Mouse (Mus musculus) left cerebral cortex, adult 11 months (tissue): ENCODE data around the gene Inpp5e.
"Not testable (repeated sequence)": the region's sequence is repeated elsewhere in the genome, so short reads cannot be mapped to it uniquely, and the experiment has no call there.

Experiments used
- DNase-seq: peaks from one replicate; pipeline ENCODE4 v3.0.0; 2022; ENCODE audit warnings: low spot score

Inpp5e gene

DNA sequence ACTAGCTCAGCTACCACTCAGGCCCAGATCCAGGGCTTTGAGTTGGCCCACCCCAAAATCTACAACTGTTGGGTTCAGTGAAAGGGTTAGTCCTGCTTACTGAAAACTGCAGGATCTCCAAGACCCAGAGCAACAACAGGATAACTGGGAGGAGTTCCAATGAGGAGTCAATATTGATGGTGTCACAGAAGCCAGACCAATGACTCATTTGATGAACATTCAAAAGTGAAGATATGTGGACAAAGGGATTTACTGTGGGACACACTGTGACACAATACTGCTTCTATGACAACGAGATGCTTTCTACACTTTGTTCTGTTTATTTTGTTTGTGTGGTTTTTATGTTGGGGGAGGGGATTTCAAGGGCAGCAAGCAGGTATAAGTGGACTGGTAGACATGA lies 9.1 kb upstream of the Inpp5e start:
- DNase-seq = no peak

DNA sequence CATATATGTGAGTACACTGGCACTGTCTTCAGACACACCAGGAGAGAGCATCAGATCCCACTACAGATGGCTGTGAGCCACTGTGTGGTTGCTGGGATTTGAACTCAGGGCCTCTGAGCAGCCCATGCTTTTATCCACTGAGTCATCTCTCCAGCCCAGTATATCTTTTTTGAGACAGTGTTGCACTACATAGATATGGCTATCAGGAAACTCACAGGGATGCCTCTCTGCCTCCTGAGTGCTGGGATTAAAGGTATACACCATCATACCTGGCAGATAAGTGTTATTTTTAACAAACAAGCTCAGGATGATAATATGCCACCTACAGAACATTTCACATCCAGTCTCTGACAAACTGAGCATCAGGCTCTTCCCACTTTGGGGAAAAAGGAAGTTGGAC lies 8.1 kb upstream of the Inpp5e start:
- DNase-seq = no peak

DNA sequence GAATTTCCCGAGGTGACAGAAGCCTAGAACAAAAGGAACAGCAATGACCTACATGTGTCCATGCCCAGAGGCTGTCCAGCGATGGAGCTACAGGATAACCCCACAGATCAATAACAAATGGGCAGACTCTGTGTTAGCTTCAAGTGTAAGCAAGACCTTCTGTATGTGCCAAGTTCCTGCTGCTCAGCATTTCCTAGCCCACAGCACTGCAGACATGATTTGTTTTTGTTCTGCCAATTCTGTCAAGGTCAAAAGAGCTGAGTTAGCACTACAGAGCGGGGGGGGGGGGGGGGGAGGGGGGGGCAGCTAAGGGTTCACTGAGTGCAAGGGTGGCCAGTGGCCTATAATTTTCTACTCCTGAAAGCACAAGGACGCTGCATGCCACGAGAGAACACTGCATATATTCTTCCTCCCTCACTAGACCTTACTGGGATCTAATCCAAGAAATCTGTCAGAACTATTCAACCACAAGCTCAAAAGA lies 2.0 kb upstream of the Inpp5e start:
- DNase-seq = no peak

DNA sequence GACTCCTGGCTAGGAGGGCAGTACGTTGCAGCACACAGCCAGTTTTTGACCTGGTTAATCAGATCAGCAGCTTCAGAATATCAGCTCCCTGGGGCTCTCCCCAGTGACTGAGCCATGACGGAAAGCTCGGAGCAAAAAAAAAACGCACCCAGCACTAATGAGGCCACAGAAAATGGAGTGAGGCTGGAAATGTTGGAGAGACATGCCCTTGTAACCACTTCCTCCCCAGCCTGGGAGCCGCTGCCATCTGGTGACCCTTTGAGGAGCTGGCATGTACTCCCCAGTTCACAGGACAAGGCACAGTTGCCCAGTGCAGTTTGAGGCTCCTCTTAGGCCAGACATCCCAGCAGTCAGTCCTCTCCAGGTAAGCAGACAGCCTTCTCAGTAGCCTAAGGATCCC lies 1.1 kb upstream of the Inpp5e start:
- no peak for DNase-seq

DNA sequence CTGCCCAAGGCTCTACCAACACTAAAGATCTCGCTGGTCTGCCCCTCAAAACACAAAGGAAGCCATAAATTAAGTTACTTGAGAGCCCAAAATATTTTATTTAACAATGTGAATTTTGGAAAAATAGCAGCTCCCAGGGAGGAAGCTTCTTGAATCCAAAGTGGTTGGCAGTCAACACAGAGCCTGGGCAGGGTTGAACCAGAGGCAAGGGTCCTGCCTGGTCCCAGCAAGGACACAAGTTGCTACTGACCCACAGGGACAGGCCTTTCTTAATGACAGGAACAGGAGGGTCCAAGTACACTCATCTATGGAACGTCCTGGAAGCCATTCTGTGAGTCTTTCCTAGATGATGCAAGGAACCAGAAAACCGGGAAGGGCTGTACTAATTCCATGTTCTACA lies 359 bp upstream of the Inpp5e start:
- DNase-seq = no peak

DNA sequence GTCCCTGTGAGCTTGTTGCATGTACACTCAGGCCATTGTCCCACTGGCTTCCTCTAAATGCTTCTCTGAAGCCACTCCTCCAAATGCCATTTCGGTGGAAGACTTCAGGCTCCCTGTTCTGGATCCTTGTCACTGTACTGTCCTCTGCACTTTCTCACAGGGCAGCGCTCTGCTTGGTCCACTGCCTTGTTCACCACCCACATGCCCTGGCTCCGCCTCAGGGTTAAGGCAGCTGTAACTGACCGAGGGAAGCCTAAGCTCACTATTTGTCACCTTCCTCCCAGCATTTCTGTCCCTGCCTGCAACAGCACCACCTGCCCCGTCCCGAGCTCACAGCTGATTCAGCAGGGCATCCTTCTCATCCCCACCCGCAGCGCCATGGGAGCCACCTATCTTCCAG lies 5.7 kb downstream of the Inpp5e start:
- no peak for DNase-seq

DNA sequence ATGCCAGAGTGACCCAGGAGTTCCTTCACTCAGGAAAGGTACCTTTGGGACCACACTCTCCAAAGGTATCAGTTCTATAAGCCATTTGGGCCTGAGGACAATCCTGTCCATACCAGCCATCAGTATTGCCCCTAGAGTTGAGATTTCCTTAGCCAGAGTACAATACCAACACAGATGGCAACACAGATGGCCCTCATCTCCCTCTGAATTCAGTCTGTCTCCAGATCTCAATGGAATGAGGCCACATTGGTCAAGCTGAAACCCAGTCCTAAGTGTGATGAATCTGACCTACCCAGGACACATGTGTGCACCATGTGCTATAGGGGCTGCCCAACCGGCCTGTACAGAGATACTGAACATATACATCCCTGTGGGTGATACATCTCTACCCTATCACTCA lies 6.7 kb downstream of the Inpp5e start:
- DNase-seq = no peak

DNA sequence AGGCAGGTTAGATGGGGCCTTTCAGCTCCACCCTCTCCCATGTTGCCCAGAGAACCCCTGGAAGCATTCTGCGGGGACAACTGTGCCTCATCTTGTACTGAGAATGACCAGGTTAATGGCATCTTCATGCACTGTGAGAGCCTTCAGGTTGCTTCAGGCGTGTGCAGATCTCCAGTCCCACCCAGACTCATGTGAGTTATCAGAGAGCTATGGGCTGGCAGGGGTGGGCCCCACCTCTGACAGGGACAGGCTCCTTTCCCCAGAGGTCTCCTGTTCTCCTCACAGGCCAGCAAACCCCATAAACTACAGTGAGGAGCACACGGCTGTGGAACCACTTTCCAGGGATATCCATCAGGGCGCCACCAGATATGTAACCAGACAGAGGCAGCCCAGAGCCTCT lies 8.0 kb downstream of the Inpp5e start:
- DNase-seq = no peak

DNA sequence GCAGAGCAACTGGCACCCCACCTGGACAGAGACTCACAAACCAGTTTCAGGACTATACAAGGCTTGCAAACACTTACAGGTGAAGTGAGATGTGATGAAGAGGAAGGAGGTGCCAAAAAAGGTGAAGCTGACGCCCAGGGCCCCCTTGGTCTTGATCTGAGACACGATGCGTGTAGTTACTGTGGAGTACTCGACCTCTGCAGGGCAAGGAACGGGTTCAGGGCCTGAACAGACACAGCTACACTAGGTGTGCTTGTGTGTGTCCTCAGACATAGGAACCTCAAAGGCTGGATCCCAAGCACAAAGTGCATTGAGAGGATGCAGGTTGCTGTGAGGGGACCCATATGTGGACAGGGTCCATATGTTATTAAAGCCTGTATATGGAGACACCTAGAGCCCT lies 8.7 kb downstream of the Inpp5e start:
- no peak for DNase-seq

DNA sequence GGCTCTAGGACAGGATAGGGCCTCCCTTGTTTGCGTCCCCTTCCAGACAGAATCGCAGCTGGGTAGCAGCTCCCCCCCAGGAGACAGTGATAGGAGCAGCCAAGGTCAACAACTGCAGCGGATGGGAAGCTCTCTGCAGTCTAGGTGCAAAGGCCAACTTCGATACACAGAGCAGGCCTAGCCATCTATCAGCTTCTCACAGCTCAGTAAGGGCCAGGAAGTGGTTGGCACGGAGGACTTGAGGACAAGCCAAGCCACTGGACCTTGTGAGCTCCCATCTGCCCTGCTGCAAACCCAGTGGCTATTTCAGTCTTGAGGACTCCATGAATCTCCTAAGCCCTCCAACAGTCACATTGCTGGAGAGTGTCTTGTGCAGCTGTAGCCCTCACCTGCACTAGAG lies 9.4 kb downstream of the Inpp5e start:
- no peak for DNase-seq

DNA sequence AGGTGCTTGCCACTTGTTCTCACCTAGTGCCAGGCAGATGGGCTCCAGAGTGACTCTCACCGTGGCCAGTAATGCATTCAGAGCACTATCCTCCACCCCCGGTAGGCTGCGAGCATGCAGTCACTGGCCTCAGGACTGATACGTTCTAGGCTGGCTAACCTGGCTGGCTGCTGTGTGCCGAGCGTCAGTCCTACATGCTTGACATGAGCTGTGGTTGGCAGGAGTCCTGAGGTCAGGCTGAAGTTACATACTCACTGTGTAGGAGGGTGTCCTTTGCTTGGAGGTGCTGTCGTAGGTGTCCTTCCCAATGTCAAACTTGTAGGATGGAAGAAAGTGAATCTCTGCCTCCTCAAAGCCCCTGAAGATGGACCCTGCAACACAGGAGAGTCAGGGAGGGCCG lies 10.0 kb downstream of the Inpp5e start:
- no peak for DNase-seq

DNA sequence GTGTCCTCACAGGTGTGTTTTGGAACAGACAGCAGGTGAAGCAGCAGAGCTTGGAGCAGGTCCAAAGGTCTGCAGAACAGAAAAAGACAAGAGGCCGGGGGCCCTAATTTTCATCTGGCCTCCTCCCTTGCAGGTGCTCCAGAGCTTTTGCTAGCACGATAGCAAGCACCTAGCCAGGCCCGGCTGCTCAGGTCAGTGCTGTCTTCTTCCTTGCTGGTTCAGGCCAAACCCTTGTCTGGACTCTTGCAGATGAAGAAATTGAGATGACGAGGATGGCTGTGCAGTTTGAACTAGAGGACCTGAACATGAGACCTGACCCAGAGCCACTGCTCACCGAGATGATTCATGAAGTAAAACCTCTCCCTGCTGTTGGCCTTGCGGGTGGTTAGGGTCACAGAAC lies 17.4 kb downstream of the Inpp5e start:
- DNase-seq = no peak

DNA sequence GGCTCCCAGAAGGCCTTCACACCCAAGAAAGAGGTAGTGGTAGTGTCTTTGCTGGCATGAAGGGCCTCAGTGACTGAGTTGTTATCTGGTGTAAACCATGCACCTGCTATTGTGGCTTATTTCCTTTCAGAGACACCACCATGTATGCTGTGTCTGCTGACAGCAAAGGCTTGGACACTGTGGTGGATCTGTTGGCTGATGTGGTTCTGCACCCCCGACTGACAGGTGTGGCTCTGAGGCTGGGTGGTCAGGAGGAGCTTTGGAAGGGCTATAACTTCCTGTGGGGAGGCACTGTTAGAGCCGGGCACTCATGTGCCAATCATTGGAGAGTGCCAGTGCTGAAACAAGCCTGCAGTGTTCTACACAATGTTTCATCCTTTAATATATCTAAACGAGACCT lies 18.0 kb downstream of the Inpp5e start:
- DNase-seq = no peak

DNA sequence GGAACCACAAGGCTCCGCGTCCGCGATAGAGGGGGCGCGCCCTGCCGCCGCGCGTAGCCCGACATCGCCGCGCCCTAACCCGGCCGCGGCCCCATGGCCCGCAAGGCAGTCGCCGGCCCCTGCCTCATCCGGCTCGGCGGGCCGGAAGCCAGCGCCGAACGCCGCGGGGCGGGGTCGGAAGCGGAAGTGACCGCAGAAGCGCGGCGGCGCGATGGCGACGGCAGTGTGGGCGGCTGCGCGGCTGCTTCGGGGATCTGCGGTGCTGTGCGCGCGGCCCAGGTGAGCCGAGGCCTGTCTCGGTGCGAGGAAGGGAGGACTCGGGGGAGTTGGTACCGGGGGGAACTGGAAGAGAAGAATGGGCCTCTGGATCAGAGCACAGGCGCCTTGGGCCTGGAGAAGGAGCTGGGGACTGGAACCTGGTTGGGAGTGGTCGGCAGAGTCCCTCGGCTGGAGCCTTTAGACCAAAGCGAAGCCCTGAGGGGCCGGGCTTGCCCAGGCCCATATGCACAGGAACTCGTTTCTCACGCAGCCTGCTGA lies 19.8 kb downstream of the Inpp5e start, which contains the start of the genes Entr1 and Pmpca:
Gene Entr1 (minus strand): TSS at position 163 of the 537 bp plus-strand sequence.
Gene Pmpca (plus strand): TSS at position 186 of the 537 bp plus-strand sequence.
- peak; percentile 66 for DNase-seq

DNA sequence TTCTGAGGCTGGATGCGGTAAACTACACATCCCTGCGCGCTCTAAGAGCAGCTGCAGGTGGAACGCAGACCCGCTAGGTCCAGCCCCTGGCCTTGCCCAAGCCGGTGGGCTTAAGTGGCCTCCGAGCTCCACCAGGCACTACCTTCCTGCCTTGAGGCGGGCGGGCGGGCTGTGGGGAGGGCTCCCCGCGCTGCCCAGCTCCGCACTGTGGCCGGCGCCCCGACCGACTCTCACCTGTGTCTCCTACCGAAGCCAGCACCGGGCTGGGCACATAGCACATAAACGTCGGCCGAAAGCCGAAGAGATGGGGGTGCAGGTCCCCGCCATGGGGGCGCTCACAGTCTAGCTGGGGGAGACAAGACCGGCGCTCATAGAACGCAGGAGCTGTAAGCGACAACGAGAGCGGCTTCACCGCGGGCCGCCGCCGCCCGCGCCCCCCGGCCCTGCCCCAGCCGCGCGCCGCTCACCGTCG lies 20.3 kb downstream of the Inpp5e start:
- DNase-seq = no peak

DNA sequence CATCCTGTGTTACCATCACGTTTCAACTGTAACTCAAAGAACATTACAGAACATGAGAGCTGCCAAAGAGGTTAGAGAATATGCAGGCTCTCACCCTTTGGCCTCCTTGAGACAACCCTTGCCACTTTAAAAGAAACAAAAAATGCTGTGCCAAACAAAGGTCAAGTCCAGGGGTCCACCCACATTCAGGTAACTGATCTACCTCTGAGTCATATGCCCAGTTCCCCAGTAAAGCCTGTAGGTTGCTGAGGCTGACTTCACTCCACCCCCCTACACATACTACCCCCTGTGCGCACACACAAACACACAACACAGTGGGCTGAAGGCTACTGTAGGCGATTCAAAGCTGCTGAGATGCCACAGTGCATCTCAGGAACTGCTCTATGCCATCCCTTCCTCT lies 21.3 kb downstream of the Inpp5e start:
- no peak for DNase-seq

DNA sequence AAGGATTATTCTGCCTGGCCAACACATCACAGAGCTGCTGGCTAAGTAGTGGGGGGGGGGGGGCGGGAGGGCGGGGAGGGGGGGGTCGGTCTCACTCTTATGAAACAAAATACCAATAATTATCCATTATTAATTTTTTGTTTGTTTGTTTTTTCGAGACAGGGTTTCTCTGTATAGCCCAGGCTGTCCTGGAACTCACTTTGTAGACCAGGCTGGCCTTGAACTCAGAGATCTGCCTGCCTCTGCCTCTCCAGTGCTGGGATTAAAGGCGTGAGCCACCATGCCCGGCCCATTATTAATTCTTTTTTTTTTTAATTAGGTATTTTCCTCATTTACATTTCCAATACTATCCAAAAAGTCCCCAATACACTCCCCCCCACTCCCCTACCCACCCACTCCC lies 28.1 kb downstream of the Inpp5e start:
- not testable (repeated sequence) for DNase-seq

DNA sequence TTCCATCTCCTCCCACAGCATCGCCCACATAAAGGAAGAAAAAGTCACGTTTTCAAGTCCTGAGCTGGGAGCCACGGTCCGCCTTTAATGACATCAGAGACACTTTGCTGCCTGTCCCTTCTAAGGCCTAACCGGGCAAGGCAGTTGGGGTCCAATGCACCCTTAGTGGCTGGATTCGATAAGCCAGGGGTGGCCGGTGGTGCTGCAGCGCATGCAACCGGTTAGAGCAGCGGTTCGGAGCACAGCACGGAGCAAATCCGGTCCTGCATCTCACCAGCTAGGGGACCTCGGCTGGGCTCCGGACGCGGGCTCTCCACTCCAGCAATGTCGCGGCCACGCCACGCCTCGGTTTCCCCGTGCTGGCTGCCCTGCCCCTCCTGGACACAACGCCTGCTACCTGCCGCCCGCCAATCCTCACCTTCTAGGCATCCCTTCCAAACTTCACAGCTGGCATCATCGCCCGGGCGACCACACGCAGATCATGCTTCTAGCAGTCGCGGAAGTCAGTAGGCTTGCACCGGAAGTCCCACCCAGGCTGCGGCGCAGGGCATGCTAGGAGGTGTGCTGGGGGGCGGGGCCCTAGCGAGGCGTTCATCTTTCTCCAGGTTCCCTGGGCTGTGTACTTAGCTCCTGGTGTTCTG lies 28.8 kb downstream of the Inpp5e start, which contains the start of gene Snapc4:
Gene Snapc4 (minus strand): TSS at position 523 of the 641 bp plus-strand sequence.
- DNase-seq = peak; percentile 66

DNA sequence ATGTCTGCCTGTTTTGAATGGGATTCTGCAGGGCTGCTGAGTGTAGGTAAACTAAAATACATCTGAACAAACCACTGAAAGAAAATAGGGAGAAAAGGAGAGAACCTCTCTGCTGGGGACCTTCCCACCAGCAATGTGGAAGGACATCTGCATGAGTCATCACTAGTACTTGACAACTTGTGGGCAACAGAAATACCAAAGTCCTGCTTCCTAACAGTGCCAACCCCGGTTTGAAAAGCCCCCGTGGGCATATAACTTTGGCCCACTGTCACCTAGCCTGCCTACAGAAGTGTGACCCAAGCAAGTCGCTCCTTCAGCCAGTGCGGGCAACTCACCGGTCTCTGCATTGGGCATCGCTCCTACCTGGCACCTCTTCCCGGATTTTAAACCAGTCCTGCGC lies 36.6 kb downstream of the Inpp5e start:
- DNase-seq = no peak

DNA sequence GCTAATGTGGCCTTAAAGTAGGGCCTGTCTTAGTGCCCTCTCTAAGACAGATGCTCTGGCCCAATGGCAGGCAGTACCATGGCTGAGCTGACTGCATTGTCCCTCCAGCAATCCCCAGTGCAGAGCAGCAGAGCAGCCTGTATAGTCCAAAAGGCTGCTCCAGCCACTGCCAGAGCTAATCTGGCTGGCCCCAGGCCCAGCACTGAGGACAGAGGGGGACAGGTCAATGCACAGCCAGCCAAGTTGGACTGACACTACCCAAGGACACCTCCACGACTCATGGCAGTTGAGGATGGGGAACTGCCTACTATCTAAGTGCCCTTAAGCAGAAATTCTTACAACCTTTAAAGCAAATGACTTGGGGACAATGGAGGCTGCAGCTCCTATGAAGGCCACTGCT lies 40.4 kb downstream of the Inpp5e start:
- DNase-seq = no peak

DNA sequence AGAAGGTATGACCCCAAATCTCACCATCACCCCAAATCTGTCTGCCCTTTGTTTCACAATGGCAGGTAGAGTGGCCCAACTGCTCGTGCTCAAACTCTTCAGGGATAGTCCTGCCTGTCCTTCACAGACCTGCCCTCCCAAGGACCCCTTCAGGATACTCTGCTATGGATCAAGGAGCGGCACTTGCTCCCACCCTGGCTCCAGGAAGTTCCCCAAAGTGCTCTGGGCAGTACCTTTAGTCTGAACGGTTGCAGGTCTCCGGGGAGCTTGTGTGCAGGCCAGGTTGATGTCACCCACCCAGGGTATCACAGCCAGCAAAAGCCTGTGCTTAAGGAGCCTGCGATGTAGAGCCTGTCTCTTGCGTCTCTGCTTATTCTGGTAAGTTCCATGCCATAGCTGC lies 41.1 kb downstream of the Inpp5e start:
- DNase-seq = no peak

DNA sequence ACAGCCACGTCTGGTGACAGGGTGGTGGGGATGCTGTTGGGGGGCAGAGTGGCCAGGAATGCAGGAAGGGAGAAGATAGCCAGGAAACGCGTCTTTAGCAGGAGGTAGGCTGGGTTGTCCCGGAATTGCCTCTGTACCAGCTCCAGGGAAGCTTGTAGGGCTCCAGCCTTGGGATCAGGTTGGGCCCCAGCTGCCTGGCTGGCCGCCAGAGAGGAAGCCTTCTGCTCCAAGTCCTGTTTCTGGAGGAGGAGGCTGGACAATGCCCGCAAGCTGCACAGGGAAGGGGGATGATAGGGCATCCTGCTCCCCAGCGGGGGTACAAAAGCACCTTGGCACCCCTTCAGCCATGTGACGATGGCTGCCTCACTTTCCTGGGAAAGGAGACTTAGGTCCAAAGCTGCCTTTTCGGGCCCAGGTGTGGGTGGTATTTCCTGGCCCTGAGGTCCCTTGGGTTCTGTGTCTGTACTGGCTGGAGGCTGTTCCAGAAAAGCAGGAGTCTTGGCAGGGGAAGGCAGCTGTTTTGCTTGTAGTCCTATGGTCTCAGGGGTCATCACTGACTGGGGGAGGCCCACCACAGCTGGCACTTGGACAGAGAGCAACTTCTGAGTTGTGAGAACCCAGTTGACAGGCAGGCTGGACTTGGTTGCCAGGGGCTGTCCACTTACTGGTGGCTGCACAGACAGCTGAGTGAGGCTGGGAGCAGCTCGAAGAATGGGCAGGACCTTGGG lies 44.1 kb downstream of the Inpp5e start:
- no peak for DNase-seq

DNA sequence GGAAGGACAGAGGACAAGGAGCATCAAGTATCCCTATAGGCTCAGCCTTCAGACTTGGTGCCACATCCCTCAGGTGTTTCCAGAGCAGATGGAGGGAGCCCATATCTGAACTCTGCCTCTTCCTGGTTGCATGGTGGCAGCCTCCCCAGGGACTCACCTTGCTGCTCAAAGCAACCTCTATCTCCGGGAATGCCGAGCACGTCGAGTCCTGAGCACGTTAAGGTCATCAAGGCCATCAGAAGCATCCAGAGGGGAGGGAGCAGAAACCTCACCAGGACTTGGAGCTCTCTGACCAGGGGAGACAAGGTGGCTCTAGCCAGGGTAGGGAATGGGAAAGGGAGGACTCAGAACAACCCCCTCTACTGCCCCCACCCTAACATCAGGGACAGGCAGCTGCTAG lies 45.5 kb downstream of the Inpp5e start:
- DNase-seq = no peak
